Mouse (Mus musculus) ES-E14 (cell line): ENCODE data around the gene Sik3. TPM values are rescaled to one million over a fixed set of nuclear protein-coding genes. Genes with fewer than 3 reads are reported as not detected.
"Not testable (repeated sequence)": the region's sequence is repeated elsewhere in the genome, so short reads cannot be mapped to it uniquely, and the experiment has no call there.

Source experiments
- DNase-seq: peaks from one replicate; pipeline ENCODE4 v3.0.0-alpha.2; 2013; ENCODE audit warnings: low read depth, low spot score
- H3K27ac ChIP-seq: 2 replicates; pipeline ENCODE4 v1.5.1; 2012; ENCODE audit warnings: low read depth, mild to moderate bottlenecking, low read length, moderate library complexity, mixed read lengths; ENCODE audit not compliant: poor library complexity, insufficient read depth, severe bottlenecking
- H3K36me3 ChIP-seq: 2 replicates; pipeline ENCODE4 v1.6.1; 2012; ENCODE audit warnings: mild to moderate bottlenecking, low read length, moderate library complexity, mixed read lengths; ENCODE audit not compliant: control insufficient read depth, poor library complexity, insufficient read depth, severe bottlenecking
- H3K4me1 ChIP-seq, 2 experiments: fragments of 150-350 bp in 1 of 2; sonication (generic) in 1 of 2; 2 replicates each; pipeline ENCODE4 v1.6.1; 2012; ENCODE audit warnings: low read length in 2 of 2, mild to moderate bottlenecking in 1 of 2, mixed read lengths in 1 of 2; ENCODE audit not compliant: control insufficient read depth in 2 of 2, insufficient read depth in 2 of 2, poor library complexity in 1 of 2
- H3K4me3 ChIP-seq, 2 experiments: fragments of 150-350 bp in 1 of 2; sonication (generic) in 1 of 2; 2 replicates each; pipeline ENCODE4 v1.5.1; 2012; ENCODE audit warnings: low read length in 2 of 2, low read depth in 1 of 2, mild to moderate bottlenecking in 1 of 2, mixed read lengths in 1 of 2; ENCODE audit not compliant: insufficient read depth in 1 of 2, poor library complexity in 1 of 2, severe bottlenecking in 1 of 2
- H3K9ac ChIP-seq: 2 replicates; pipeline ENCODE4 v1.6.1; 2012; ENCODE audit warnings: low read depth, mild to moderate bottlenecking, low read length, mixed read lengths; ENCODE audit not compliant: poor library complexity, insufficient read depth, severe bottlenecking
- H3K9me3 ChIP-seq: fragments of 150-350 bp; sonication (generic); 2 replicates; pipeline ENCODE4 v1.6.1; 2012; ENCODE audit warnings: low read depth, mild to moderate bottlenecking, low read length; ENCODE audit not compliant: control insufficient read depth, insufficient read depth
- CHD2 ChIP-seq: IDR thresholded peaks from 2 replicates; pipeline ENCODE4 v1.6.1; 2014; ENCODE audit warnings: mild to moderate bottlenecking, low read depth, low read length, inconsistent platforms
- HCFC1 ChIP-seq: IDR thresholded peaks from 2 replicates; pipeline ENCODE4 v1.6.1; 2012; ENCODE audit warnings: low read length, inconsistent platforms, borderline replicate concordance; ENCODE audit not compliant: insufficient read depth
- MAFK ChIP-seq: IDR thresholded peaks from 2 replicates; pipeline ENCODE4 v1.6.1; 2014; ENCODE audit warnings: mild to moderate bottlenecking, low read depth, low read length, inconsistent platforms; ENCODE audit not compliant: insufficient read depth
- ZC3H11A ChIP-seq: IDR thresholded peaks from 2 replicates; pipeline ENCODE4 v1.6.1; 2012; ENCODE audit warnings: low read depth, mild to moderate bottlenecking, inconsistent platforms, low read length, borderline replicate concordance
- ZNF384 ChIP-seq: IDR thresholded peaks from 2 replicates; pipeline ENCODE4 v1.6.1; 2012; ENCODE audit warnings: low read depth, low read length, inconsistent platforms
- in situ Hi-C, 2 experiments: fragments of 600-800 bp; cut with MboI; formaldehyde crosslinking; loops; one replicate each; pipeline ENCODE4 v1.15.1; 2025; ENCODE audit warnings: low sequenced_read_pairs in 2 of 2, inconsistent platforms in 1 of 2; ENCODE audit not compliant: unreplicated experiment in 2 of 2
- total RNA-seq: library from RNA; depleted of rRNA; stranded (reverse); fragments of 300-350 nt; gene quantifications from 2 replicates; pipeline ENCODE4 v1.2.3, GENCODE M21; 2012

Sik3 gene
- total RNA-seq, 1 experiment: 18.9 TPM

DNA sequence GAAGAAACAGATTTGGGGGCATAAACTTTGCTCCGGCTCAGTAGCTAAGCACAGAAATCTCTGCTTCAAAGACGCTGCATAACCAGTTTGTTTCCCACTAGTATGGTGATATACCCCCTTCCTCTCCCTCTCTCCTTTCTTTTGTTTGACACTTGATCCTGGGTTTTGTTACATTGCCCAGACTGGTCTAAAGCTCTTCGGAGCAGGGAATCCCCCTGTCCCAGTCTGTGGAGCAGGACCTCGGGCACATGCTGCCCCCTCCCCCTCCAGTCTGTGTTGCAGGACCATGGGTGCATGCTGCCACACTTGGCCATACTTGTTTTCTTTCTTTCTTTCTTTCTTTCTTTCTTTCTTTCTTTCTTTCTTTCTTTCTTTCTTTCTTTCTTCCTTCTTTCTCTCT is 77.4 kb downstream of the Sik3 start:
- Histone ChIP-seq H3K27ac (no peak overlapping the region), H3K4me3 (no peak overlapping the region), H3K9ac (no peak overlapping the region), H3K4me1 (no peaks in the 10 kb centered on the region), H3K36me3 (no peaks in the 10 kb centered on the region), H3K9me3 (no peaks in the 10 kb centered on the region)
- no peak for DNase-seq
- TF ChIP-seq ZNF384 (no peak), ZC3H11A (no peak), HCFC1 (no peak), CHD2 (no peak), MAFK (no peak)
- in situ Hi-C loops: no loop called here

DNA sequence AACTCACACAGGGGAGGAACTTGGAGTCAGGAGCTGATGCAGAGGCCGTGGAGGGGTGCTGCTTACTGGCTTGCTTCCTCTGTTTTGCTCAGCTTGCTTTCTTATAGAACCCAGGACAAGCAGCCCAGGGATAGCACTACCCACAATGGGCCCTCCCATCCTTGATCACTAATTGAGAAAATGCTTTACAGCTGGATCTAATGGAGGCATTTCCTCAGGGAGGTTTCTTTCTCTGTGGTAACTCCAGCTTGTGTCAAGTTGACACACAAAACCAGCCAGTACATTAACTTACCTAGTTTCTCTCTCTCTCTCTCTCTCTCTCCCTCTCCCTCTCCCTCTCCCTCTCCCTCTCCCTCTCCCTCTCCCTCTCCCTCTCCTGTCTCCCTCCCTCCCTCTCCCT is 78.5 kb downstream of the Sik3 start:
- H3K9ac ChIP-seq, H3K27ac ChIP-seq, H3K36me3 ChIP-seq, H3K4me1 ChIP-seq, H3K9me3 ChIP-seq, H3K4me3 ChIP-seq, DNase-seq, in situ Hi-C loops: not testable (repeated sequence)

GRCm38 (mm10) chr9:46092633-46093032 is 80.0 kb downstream of the Sik3 start:
- no peak overlapping the region for H3K4me3 ChIP-seq
- H3K36me3 ChIP-seq: no peaks in the 10 kb centered on the region
- H3K4me1 ChIP-seq: no peaks in the 10 kb centered on the region
- no peaks in the 10 kb centered on the region for H3K9me3 ChIP-seq
- in situ Hi-C loops: no loop called here
- no peak for DNase-seq
- H3K27ac ChIP-seq: no peak overlapping the region
- TF ChIP-seq ZNF384 (no peak), ZC3H11A (no peak), MAFK (no peak), CHD2 (no peak), HCFC1 (no peak)
- no peak overlapping the region for H3K9ac ChIP-seq

DNA sequence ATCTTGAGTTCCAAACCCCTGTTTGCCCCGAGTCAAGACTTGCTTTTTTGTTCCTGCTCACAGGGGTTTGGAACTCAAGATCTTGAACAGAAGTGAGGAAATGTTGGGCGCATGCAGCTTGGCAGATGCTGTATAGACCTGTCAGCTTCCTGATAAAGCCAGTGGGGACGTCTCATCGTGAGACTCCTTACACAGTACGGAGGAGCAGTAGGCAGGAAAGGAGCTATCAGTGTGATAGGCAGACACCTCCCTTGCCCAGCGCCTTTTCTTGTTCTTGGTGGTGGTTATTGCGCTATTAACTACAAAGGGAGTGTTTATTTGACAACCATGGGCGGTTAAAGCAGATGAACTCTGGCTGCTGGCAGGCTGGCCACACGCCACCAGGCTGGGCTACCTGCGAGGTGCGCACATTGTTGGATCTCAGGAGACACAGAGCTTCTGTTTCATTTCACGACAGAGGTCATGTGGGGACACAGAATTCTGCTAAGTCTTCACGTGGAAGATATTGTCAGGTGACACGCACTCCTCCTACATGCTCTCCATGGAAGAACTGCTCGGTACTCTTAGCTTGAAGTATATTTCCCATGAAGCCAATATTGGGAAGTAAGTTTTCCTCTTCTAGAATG is 85.9 kb downstream of the Sik3 start:
- no peak overlapping the region for H3K27ac ChIP-seq
- no peak overlapping the region for H3K4me3 ChIP-seq
- no peak for DNase-seq
- H3K9me3 ChIP-seq: no peaks in the 10 kb centered on the region
- TF ChIP-seq MAFK (no peak), ZC3H11A (no peak), CHD2 (no peak), HCFC1 (no peak), ZNF384 (no peak)
- no peak overlapping the region for H3K9ac ChIP-seq
- H3K4me1 ChIP-seq: no peaks in the 10 kb centered on the region
- no peaks in the 10 kb centered on the region for H3K36me3 ChIP-seq
- in situ Hi-C loops: no loop called here

GRCm38 (mm10) chr9:46099107-46099506 is 86.5 kb downstream of the Sik3 start:
- TF ChIP-seq HCFC1 (no peak), ZC3H11A (no peak), ZNF384 (no peak), CHD2 (no peak), MAFK (no peak)
- in situ Hi-C loops: no loop called here
- H3K4me1 ChIP-seq: no peaks in the 10 kb centered on the region

More at GRCm38 (mm10) chr9:46099107-46099506, 86.5 kb downstream of the Sik3 start:
- no peak for DNase-seq
- no peak overlapping the region for H3K27ac ChIP-seq
- no peak overlapping the region for H3K4me3 ChIP-seq
- H3K9ac ChIP-seq: no peak overlapping the region
- H3K36me3 ChIP-seq: no peaks in the 10 kb centered on the region
- no peaks in the 10 kb centered on the region for H3K9me3 ChIP-seq
